Mouse (Mus musculus) thymus, adult 2 months (tissue): ENCODE results near the gene Nme7. TPM values are rescaled to one million over a fixed set of nuclear protein-coding genes. Genes with fewer than 3 reads are reported as not detected.

ENCODE experiments used
- DNase-seq: peaks from one replicate; pipeline ENCODE4 v3.0.0; 2021
- H3K27ac ChIP-seq: fragments of 200-500 bp; 2 replicates; pipeline ENCODE4 v1.5.1; 2012; ENCODE audit warnings: low read length, control low read depth; ENCODE audit not compliant: control insufficient read depth, insufficient read depth
- H3K27me3 ChIP-seq: fragments of 200-500 bp; 2 replicates; pipeline ENCODE4 v1.6.1; 2012; ENCODE audit warnings: mild to moderate bottlenecking, low read length, moderate library complexity, mixed read lengths; ENCODE audit not compliant: control insufficient read depth, insufficient read depth
- H3K36me3 ChIP-seq: fragments of 200-500 bp; 2 replicates; pipeline ENCODE4 v1.6.1; 2012; ENCODE audit warnings: mild to moderate bottlenecking, low read length, moderate library complexity; ENCODE audit not compliant: control insufficient read depth, insufficient read depth
- H3K4me1 ChIP-seq: fragments of 200-500 bp; replicated peaks from 2 replicates; pipeline ENCODE4 v1.6.1; 2012; ENCODE audit warnings: low read length; ENCODE audit not compliant: control insufficient read depth, insufficient read depth
- H3K4me3 ChIP-seq: fragments of 200-500 bp; 2 replicates; pipeline ENCODE4 v1.5.1; 2012; ENCODE audit warnings: mild to moderate bottlenecking, low read length, control low read depth, moderate library complexity; ENCODE audit not compliant: control insufficient read depth, insufficient read depth
- CTCF ChIP-seq: fragments of 200-500 bp; IDR thresholded peaks from 2 replicates; pipeline ENCODE4 v1.5.1; 2012; ENCODE audit warnings: mild to moderate bottlenecking, control low read depth, low read length, moderate library complexity, borderline replicate concordance; ENCODE audit not compliant: control insufficient read depth, poor library complexity, insufficient read depth; ENCODE audit errors: extremely low read depth
- POLR2A ChIP-seq: fragments of 200-500 bp; IDR thresholded peaks from 2 replicates; pipeline ENCODE4 v1.6.1; 2012; ENCODE audit warnings: mild to moderate bottlenecking, low read length, control low read depth, moderate library complexity; ENCODE audit not compliant: control insufficient read depth, poor library complexity, insufficient read depth; ENCODE audit errors: extremely low read depth
- WGBS: fragments of 180-500 bp; shearing (Covaris S2); methylation state at CpG from one replicate; pipeline ENCODE4 v1.1.7; 2018; 5-methylcytosine and 5-hydroxymethylcytosine counted together
- polyA plus RNA-seq: library from polyadenylated mRNA; depleted of rRNA; stranded (reverse); fragments of >200 nt; gene quantifications from 2 replicates; pipeline ENCODE4 v1.2.3, GENCODE M21; 2012

The Nme7 gene
- polyA plus RNA-seq, 1 experiment = 10.7 TPM

DNA sequence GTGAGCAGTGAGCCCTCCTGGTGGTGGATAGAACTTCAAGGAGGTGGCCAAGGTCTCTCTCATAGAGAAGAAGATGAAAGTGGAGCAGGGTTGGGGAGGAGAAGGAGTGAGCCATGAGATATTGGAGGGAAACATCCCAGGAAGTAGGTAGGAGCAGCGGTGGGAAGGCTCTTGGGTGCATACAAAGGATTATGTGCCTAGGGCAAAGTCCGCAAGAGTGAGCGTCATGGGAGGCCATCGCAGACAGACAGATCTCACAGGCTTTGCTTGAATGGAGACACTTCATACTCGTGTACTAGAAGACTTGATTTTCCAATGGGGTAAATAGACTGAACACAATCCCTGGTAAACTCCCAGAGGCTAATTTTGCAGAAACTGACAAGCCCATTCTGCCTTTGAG is 14.6 kb downstream of the Nme7 start:
- Histone ChIP-seq H3K27ac (no peak overlapping the region), H3K36me3 (no peaks in the 10 kb centered on the region), H3K4me3 (no peak overlapping the region), H3K4me1 (no peaks in the 10 kb centered on the region), H3K27me3 (no peaks in the 10 kb centered on the region)
- WGBS = 99% methylated on average over 5 of the region's 5 CpGs
- DNase-seq = no peak
- no peak for TF ChIP-seq POLR2A
- no peak for TF ChIP-seq CTCF

DNA sequence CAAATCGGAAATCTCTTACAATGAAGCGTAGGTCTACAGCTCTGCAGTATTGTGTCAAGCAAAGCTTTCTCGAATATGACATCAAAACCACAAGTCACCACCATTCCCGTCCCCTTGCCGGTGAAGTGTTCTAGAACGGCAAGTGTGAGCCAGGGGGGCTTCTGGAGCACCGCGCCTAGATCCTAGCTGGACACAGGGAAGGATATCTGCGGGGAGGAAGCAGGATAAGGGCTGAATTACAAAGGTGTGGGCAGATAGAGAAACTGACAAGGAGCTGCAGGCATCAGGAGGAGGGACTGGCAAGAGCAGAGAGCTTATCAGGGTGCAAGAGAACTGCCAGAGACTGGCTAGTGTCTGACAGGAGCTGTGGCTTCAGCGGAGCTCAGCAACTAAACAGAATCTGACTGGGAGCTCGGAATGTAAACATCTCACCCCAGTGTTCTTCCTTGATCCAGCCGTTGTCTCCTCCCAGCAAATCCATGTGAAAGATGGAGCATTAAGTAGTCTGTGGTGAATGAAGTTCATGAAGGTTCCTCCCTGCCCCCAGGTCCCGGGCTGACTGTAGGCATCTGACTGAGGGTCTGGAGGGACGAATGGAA is 15.7 kb downstream of the Nme7 start:
- Histone ChIP-seq H3K27me3 (no peaks in the 10 kb centered on the region), H3K4me1 (no peaks in the 10 kb centered on the region), H3K36me3 (no peaks in the 10 kb centered on the region), H3K4me3 (no peak overlapping the region), H3K27ac (no peak overlapping the region)
- 94% methylated on average over 14 of the region's 14 CpGs for WGBS
- TF ChIP-seq CTCF (no peak), POLR2A (no peak)
- no peak for DNase-seq

DNA sequence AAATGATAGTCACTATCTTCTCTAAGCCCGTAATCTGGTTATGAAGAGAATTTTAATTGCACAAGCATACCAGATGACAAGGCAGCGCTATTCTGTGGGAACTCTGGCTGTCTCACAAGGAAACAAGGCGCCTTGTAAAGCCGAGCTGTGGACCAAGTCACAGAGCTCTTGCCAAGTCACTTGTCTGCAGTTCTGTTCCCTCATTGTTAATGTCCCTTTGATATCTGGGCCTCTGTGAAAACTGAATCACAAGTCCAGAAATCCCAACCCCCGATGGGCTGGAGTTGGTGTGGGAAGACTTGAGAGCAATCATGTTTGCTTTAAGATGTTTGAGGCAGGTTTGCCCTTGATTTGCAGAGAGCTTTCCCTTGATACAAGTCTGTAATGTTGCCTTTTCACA is 16.8 kb downstream of the Nme7 start:
- Histone ChIP-seq H3K4me1 (no peaks in the 10 kb centered on the region), H3K27ac (no peak overlapping the region), H3K4me3 (no peak overlapping the region), H3K27me3 (no peaks in the 10 kb centered on the region), H3K36me3 (no peaks in the 10 kb centered on the region)
- WGBS = 95% methylated on average over 5 of the region's 5 CpGs
- TF ChIP-seq POLR2A (no peak), CTCF (no peak)
- DNase-seq = no peak

DNA sequence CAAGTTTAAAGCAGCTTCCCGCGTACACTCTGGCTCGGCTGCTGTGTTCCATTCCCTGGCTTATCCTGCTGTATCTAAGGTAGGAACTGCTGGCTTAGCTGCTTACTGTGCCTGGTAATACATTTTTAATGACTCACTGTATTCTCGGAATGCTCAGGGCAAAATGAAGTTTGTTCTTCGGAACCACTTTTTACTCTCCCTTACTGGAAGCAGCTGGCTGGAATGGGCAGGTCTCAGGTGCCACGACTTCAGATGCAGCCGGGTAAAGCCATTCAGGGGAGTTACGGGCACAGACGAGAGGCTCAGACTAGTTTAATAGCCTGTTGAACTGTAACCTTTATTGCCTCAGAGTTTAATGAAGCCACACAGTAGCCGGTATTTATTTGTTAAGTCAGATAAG is 17.5 kb downstream of the Nme7 start:
- Histone ChIP-seq H3K27me3 (no peaks in the 10 kb centered on the region), H3K4me1 (no peaks in the 10 kb centered on the region), H3K27ac (no peak overlapping the region), H3K4me3 (no peak overlapping the region), H3K36me3 (no peaks in the 10 kb centered on the region)
- no peak for DNase-seq
- WGBS = 96% methylated on average over 10 of the region's 10 CpGs
- TF ChIP-seq CTCF (no peak), POLR2A (no peak)

- no peak overlapping the region for H3K4me3 ChIP-seq
- H3K36me3 ChIP-seq = no peaks in the 10 kb centered on the region
- WGBS = 94% methylated on average over 8 of the region's 8 CpGs
- TF ChIP-seq POLR2A = no peak
- no peak for TF ChIP-seq CTCF
- no peaks in the 10 kb centered on the region for H3K4me1 ChIP-seq
- DNase-seq = no peak
- H3K27ac ChIP-seq = no peak overlapping the region
- no peaks in the 10 kb centered on the region for H3K27me3 ChIP-seq
Observed at GRCm38 (mm10) chr1:164322987-164323650, 19.2 kb downstream of the Nme7 start.

DNA sequence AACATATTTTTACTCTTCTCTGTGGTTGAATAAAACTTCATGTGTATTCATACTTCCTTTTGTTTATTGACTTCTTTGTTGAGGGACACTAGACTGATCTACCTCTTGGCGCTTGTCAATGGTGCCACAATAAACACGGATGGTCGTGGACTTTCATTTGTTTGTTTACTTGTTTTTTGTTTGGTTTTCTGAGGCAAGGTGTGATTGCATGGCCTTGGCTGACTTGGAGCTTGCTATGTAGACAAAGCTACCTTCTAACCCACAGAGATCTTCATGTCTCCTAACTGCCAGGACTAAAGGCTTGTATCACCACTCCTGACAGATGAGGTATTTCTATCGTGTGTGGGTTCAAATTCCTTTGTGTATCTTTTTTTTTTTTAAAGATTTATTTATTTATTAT is 20.3 kb downstream of the Nme7 start:
- no peaks in the 10 kb centered on the region for H3K36me3 ChIP-seq
- no peak overlapping the region for H3K27ac ChIP-seq
- no peak overlapping the region for H3K4me3 ChIP-seq
- no peaks in the 10 kb centered on the region for H3K4me1 ChIP-seq
- TF ChIP-seq CTCF = no peak
- TF ChIP-seq POLR2A = no peak
- no peak for DNase-seq
- 95% methylated on average over 4 of the region's 4 CpGs for WGBS
- H3K27me3 ChIP-seq = no peaks in the 10 kb centered on the region
